Mouse (Mus musculus) forebrain, embryonic 15.5 days (tissue): ENCODE measurements at regions not wholly inside any gene's neighbourhood (a gene's known extent, or its start where the extent isn't known, plus 50 kb on each side); places are given as distances from the start of the nearest gene placed in this dataset.

Experiments used
- ATAC-seq: fragments of 200-750 bp; cut with Nextera tagmentation; replicated peaks from 2 replicates; pipeline ENCODE4 v1.8.0; 2017; ENCODE audit warnings: mild to moderate bottlenecking, moderate TSS enrichment, moderate library complexity
- H3K27ac ChIP-seq: fragments of 300-500 bp; sonication (generic); replicated peaks from 2 replicates; pipeline ENCODE4 v1.5.1; 2015; ENCODE audit warnings: mild to moderate bottlenecking, inconsistent platforms
- H3K27me3 ChIP-seq: fragments of 300-500 bp; sonication (generic); 2 replicates; pipeline ENCODE4 v1.6.1; 2015; ENCODE audit warnings: inconsistent platforms
- H3K36me3 ChIP-seq: fragments of 300-500 bp; sonication (generic); 2 replicates; pipeline ENCODE4 v1.6.1; 2015; ENCODE audit warnings: mild to moderate bottlenecking, inconsistent platforms
- H3K4me1 ChIP-seq: fragments of 300-500 bp; sonication (generic); 2 replicates; pipeline ENCODE4 v1.6.1; 2015; ENCODE audit warnings: inconsistent platforms
- H3K4me2 ChIP-seq: fragments of 300-500 bp; sonication (generic); replicated peaks from 2 replicates; pipeline ENCODE4 v1.6.1; 2015; ENCODE audit warnings: mild to moderate bottlenecking, inconsistent platforms
- H3K4me3 ChIP-seq: fragments of 300-500 bp; sonication (generic); 2 replicates; pipeline ENCODE4 v1.5.1; 2015; ENCODE audit warnings: mild to moderate bottlenecking, inconsistent platforms
- H3K9ac ChIP-seq: fragments of 300-500 bp; sonication (generic); replicated peaks from 2 replicates; pipeline ENCODE4 v1.6.1; 2015; ENCODE audit warnings: mild to moderate bottlenecking, inconsistent platforms
- H3K9me3 ChIP-seq: fragments of 300-500 bp; sonication (generic); 2 replicates; pipeline ENCODE4 v1.6.1; 2016; ENCODE audit warnings: inconsistent platforms
- WGBS: fragments of 180-500 bp; shearing (Covaris S2); methylation state at CpG from one replicate; pipeline ENCODE4 v1.1.7; 2015; ENCODE audit warnings: mixed read lengths; 5-methylcytosine and 5-hydroxymethylcytosine counted together

DNA sequence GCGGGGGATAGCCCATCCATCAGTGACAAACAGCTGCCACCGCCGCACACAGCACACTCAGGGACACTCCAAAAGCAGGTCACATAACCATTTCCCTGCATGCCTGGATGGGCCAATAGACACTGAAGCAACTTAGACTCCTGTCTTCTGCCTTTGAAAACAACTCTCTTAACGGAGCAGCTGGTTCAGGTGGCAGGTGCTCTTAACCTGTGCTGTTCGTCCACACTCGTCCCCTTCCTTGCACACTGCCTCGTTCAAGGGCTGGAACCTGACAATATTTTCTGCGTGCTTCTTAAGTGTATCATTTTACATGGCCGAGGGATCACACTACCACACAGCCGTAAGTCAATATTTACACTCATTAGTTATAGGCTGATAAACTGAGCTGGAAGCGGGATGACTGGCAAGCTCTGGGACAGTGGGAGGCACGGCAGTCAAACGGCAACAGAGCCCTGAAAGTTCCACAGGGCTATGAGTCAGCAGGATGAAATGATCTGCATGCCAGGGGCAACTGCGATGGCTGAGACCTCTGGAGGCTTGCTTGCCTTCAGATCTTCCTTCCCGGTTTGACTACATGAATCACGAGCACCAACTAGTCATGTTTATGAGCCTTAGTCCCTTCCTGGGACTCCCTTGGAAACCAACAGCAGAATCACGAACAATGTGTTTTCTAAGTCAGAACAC is 92.0 kb upstream of the Sgk1 start:
- Histone ChIP-seq H3K9me3 (no peaks in the 10 kb centered on the region), H3K9ac (no peak overlapping the region), H3K27ac (no peak overlapping the region), H3K4me2 (no peak overlapping the region), H3K4me3 (no peak overlapping the region), H3K36me3 (no peaks in the 10 kb centered on the region), H3K27me3 (no peaks in the 10 kb centered on the region), H3K4me1 (0 out of 2 replicates have a peak, but pooled peaks cover 3% of the 10 kb centered on the region)
- no peak for ATAC-seq
- WGBS: 82% methylated on average over 17 of the region's 17 CpGs

DNA sequence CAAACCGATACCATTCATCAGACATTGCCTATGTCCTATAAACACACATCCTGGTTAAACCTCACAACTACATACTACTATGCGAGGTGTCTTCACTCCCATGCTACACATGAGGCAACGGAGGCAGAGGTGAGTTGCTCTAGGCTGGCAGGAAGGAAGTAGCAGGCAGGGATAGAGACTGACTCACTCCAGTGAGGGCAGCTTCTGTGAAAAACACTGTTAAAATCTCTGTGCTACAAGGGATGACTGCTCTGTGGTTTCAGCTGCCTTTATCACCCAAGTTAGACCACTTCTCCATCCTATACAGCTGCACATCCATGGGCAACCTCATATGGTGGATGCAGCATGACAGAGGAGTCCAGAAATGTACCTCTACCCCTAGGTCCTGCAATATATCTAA is 91.0 kb upstream of the Sgk1 start:
- Histone ChIP-seq H3K9me3 (no peaks in the 10 kb centered on the region), H3K9ac (no peak overlapping the region), H3K27me3 (no peaks in the 10 kb centered on the region), H3K4me2 (no peak overlapping the region), H3K4me1 (0 out of 2 replicates have a peak, but pooled peaks cover 3% of the 10 kb centered on the region), H3K4me3 (no peak overlapping the region), H3K36me3 (no peaks in the 10 kb centered on the region), H3K27ac (no peak overlapping the region)
- 88% methylated on average over 3 of the region's 3 CpGs for WGBS
- ATAC-seq: no peak

DNA sequence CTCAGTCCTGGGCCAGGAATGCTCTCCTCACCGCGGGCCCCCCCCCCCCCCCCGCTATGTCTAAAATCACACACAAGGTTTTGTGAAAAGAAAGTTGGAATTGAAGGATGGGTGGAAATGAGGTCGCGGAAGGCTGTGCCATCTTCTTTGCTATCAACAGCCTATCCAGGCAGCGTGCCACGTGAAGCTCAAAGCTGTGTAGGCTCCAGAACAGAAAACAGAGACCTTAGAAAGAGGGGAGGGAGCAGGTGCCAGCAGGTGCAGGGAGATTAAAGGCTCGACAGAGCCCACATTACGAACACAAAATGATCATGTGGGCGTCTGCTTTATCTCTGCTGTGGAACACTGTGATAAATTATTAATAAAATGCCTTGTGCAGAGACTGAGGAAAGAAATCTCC is 89.6 kb upstream of the Sgk1 start:
- WGBS: 32% methylated on average over 10 of the region's 10 CpGs
- Histone ChIP-seq H3K4me1 (0 out of 2 replicates have a peak, but pooled peaks cover 3% of the 10 kb centered on the region), H3K9ac (no peak overlapping the region), H3K27ac (no peak overlapping the region), H3K27me3 (no peaks in the 10 kb centered on the region), H3K4me2 (no peak overlapping the region), H3K9me3 (no peaks in the 10 kb centered on the region), H3K36me3 (no peaks in the 10 kb centered on the region), H3K4me3 (no peak overlapping the region)
- ATAC-seq: no peak

DNA sequence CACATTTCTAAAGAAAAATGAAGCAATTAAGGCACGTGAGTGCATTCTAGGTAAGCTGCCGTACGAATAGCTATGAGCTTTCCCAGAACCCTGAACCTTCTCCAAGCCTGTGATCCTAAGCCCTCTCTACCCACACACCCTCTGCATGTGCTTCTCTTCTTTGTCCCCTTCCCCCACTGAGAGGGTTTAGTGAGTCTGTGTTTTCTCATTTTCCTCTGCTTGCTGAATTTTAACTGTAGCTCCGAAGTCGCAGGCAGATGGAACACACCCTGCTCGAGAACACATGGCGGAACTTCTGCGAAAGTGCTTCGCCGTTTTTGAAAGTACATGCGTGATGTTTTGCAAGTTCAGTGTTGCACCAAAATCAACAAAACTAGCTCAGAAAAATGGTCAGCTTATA is 88.3 kb upstream of the Sgk1 start:
- Histone ChIP-seq H3K4me1 (0 out of 2 replicates have a peak, but pooled peaks cover 3% of the 10 kb centered on the region), H3K9ac (no peak overlapping the region), H3K27me3 (no peaks in the 10 kb centered on the region), H3K36me3 (no peaks in the 10 kb centered on the region), H3K4me3 (no peak overlapping the region), H3K4me2 (no peak overlapping the region), H3K27ac (no peak overlapping the region), H3K9me3 (no peaks in the 10 kb centered on the region)
- 73% methylated on average over 11 of the region's 11 CpGs for WGBS
- ATAC-seq: peak; percentile 51; the same call in 1 of the 2 replicates

DNA sequence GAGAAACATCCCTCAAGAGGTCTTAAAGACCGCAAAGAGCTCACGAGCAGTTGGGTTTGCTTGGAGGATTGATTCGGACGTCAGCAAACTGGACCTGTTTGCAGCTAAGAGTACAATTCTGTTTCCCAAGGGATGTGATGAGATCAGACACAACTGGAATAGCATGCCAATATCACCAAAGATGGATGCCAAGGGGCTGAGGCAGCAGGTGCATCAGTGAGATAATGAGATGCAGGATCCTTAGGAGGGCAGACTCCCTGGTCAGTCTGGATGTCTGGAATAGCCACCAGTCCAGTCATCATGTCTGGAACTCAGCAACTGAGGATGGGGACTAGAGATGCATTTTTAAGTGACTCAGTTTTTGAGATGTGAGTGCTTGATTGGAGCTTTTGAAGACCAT is 85.6 kb upstream of the Sgk1 start:
- Histone ChIP-seq H3K27ac (no peak overlapping the region), H3K4me3 (no peak overlapping the region), H3K4me2 (no peak overlapping the region), H3K27me3 (no peaks in the 10 kb centered on the region), H3K9ac (no peak overlapping the region), H3K9me3 (no peaks in the 10 kb centered on the region), H3K4me1 (0 out of 2 replicates have a peak, but pooled peaks cover 3% of the 10 kb centered on the region), H3K36me3 (no peaks in the 10 kb centered on the region)
- no peak for ATAC-seq
- WGBS: 88% methylated on average over 4 of the region's 4 CpGs

DNA sequence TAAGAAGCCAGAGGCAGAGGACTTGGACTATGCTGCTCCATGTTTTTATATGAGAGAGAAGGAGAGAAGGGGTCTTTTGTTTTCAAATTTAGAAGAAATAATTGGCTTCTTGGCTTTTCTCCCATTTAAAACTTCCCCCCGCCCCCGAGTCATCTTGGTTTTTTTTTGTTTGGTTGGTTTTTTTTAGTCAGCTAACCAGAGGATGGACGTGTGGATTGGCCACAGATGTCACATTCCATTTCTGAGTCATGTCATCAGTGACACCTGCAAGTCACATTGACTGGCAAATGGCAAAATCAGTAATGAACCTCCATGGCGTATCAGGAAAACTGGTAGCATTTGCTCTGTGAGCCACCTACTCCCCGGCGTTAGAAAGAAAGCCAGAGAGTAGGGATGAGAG is 83.9 kb upstream of the Sgk1 start:
- WGBS: 81% methylated on average over 6 of the region's 6 CpGs
- Histone ChIP-seq H3K4me1 (no peaks in the 10 kb centered on the region), H3K9ac (no peak overlapping the region), H3K4me3 (no peak overlapping the region), H3K36me3 (no peaks in the 10 kb centered on the region), H3K4me2 (no peak overlapping the region), H3K27ac (no peak overlapping the region), H3K27me3 (no peaks in the 10 kb centered on the region), H3K9me3 (no peaks in the 10 kb centered on the region)
- ATAC-seq: no peak

DNA sequence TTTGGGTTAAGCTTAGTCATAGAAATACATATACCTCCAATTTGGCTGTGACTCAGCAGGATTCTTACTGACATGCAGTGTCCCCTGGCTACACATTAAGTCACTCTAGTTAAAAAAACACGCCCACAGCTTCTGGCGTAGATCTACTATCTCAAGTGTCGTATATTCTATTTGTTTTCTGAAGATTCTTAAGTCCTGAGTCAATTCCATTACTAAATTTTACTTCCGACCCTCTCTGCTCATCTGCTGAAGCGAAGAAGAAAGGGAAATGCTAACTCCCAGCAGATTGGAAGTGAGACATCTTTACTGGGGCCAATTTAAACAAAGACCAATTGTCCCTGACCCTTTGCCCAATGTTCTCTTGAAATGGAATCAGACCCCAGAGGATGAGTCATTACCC is 80.4 kb upstream of the Sgk1 start:
- Histone ChIP-seq H3K9me3 (no peaks in the 10 kb centered on the region), H3K4me2 (no peak overlapping the region), H3K4me3 (no peak overlapping the region), H3K36me3 (no peaks in the 10 kb centered on the region), H3K27ac (no peak overlapping the region), H3K27me3 (no peaks in the 10 kb centered on the region), H3K4me1 (no peaks in the 10 kb centered on the region), H3K9ac (no peak overlapping the region)
- WGBS: 85% methylated on average over 5 of the region's 5 CpGs
- ATAC-seq: no peak

DNA sequence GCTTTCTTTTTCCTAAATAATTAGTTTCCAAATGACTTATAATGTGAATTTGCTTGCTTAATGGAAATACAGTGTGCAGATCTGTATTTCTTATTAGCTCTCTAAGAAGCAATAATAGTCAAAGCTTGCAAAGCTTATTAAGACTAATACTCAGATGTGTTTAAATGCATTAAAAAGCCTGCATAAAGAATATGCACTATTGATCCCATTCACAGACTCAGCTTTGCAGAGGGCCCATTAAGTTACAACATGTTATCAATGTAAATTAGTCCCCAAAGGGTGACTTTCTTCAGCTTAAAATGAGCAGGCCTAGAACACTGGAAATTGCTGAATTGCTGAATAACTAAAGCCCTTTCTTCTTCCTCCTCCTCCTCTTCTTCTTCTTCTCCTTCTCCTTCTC is 78.8 kb upstream of the Sgk1 start:
- ATAC-seq: no peak
- Histone ChIP-seq H3K4me3 (no peak overlapping the region), H3K27me3 (no peaks in the 10 kb centered on the region), H3K4me1 (no peaks in the 10 kb centered on the region), H3K9ac (no peak overlapping the region), H3K4me2 (no peak overlapping the region), H3K36me3 (no peaks in the 10 kb centered on the region), H3K9me3 (no peaks in the 10 kb centered on the region), H3K27ac (no peak overlapping the region)

DNA sequence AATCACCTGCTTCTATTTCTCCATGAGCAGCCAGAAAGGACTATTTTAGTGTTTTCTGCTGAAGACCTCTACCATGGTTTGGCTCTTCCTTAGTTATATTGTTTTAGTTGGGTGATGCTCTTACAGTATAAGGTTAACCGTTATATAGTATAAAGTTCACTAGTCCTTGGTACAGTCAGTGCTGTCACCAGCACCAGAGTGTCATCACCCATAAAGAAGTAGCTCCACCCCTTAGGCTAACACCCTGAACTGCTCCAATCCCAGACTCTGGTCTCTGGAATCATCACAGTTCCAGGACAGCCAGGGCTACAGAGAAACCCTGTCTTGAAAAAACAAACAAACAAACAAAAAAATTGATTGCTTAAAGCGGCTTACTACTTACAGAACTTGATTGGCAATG is 77.2 kb upstream of the Sgk1 start:
- 88% methylated on average over 2 of the region's 2 CpGs for WGBS
- Histone ChIP-seq H3K4me2 (no peak overlapping the region), H3K27ac (no peak overlapping the region), H3K36me3 (no peaks in the 10 kb centered on the region), H3K9me3 (no peaks in the 10 kb centered on the region), H3K27me3 (no peaks in the 10 kb centered on the region), H3K9ac (no peak overlapping the region), H3K4me3 (no peak overlapping the region), H3K4me1 (no peaks in the 10 kb centered on the region)
- no peak for ATAC-seq

DNA sequence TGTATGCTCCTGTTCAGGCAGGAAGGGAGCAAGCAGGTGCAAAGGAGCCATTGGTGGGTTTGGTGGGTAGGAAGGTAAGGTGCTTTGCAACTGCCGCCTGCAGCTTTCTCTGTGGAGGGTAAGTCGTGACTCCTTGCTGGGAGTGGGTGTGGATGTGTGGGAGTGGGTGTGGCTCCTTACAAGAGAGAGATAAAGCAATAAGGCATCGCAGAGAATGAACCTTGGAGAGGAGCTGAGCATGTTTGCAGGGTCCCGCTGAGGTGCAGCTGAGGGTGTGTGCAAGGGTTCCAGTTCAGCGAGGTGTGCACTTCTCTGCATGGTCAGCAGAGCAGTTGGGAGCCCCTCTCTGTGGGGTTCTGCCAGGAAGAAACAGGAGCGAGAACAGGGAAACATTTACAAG is 76.4 kb upstream of the Sgk1 start:
- Histone ChIP-seq H3K9me3 (no peaks in the 10 kb centered on the region), H3K4me1 (no peaks in the 10 kb centered on the region), H3K36me3 (no peaks in the 10 kb centered on the region), H3K9ac (no peak overlapping the region), H3K4me2 (no peak overlapping the region), H3K27me3 (no peaks in the 10 kb centered on the region), H3K4me3 (no peak overlapping the region), H3K27ac (no peak overlapping the region)
- no peak for ATAC-seq
- 53% methylated on average over 6 of the region's 6 CpGs for WGBS

DNA sequence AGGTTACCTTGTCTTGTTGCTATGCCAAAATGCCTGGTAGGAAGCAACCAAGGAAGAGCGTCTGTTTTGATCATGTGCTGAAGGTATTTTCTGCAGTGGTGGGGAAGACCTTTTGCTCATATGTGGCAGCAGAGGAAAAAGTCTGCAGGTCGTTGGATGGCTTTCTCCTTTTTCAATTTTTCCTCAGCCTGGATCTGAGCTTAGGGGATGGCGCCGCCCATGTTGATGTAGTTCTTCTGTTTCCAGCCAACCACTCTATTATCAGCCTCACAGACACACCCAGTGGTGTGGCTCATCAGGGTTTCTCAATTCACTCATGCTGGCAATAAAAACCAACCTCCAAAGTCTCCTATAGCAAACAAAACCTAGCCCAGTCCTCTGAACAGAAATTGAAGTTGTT is 75.3 kb upstream of the Sgk1 start:
- Histone ChIP-seq H3K27ac (no peak overlapping the region), H3K27me3 (no peaks in the 10 kb centered on the region)

DNA sequence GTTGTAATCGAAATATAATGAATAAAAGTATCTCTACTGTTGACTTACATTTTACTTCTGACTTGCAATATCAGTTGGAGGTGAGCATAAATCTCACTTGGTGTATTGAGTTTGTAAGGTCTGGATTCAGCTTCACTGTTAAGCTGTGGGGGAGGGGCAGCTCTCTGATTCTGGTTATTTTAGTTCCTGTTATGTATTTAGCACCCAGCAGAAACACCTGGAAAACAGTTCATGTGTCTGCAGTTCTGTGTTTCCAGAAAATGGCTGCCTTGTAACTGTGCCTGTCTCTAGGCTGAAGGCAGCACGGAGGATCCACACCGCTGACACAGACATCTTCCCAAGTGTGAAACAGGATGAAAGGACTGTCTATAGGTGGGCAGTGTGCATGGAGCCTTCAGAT is 62.3 kb upstream of the Sgk1 start:
- 78% methylated on average over 3 of the region's 3 CpGs for WGBS

More for the DNA sequence above, 75.3 kb upstream of the Sgk1 start:
- no peaks in the 10 kb centered on the region for H3K9me3 ChIP-seq
- ATAC-seq: no peak
- H3K36me3 ChIP-seq: no peaks in the 10 kb centered on the region
- no peaks in the 10 kb centered on the region for H3K4me1 ChIP-seq
- 90% methylated on average over 4 of the region's 4 CpGs for WGBS
- no peak overlapping the region for H3K4me3 ChIP-seq
- no peak overlapping the region for H3K4me2 ChIP-seq
- no peak overlapping the region for H3K9ac ChIP-seq

DNA sequence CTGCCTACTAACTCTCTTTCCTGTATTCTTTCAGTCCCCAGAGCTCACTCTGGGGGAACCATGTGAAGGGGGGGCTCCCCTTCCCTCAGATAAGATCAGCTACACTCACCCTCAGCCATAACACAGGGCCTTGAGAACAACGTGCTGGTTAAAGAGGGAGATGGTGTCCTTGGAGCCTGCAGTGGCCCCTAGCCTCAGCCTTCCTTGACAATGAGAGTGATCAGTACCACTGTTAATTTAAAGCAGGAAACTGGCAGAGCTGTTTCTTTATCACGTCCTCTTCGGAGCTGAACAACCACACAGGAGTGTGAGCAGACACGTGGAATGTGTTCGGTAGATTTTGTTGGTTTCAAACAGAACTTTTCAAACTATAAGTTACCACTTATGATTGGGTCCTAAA is 60.6 kb upstream of the Sgk1 start:
- H3K9ac ChIP-seq: no peak overlapping the region
- no peak overlapping the region for H3K27ac ChIP-seq
- H3K27me3 ChIP-seq: no peaks in the 10 kb centered on the region
- 75% methylated on average over 5 of the region's 5 CpGs for WGBS
- H3K4me3 ChIP-seq: no peak overlapping the region
- no peaks in the 10 kb centered on the region for H3K36me3 ChIP-seq
- no peak for ATAC-seq
- 0 out of 2 replicates have a peak, but pooled peaks cover 2% of the 10 kb centered on the region for H3K4me1 ChIP-seq
- H3K9me3 ChIP-seq: no peaks in the 10 kb centered on the region
- no peak overlapping the region for H3K4me2 ChIP-seq

More for the DNA sequence above, 62.3 kb upstream of the Sgk1 start:
- H3K9ac ChIP-seq: no peak overlapping the region
- H3K27ac ChIP-seq: no peak overlapping the region
- no peak overlapping the region for H3K4me3 ChIP-seq
- H3K4me2 ChIP-seq: no peak overlapping the region
- H3K27me3 ChIP-seq: no peaks in the 10 kb centered on the region
- ATAC-seq: no peak; the same call in 1 of the 2 replicates
- H3K9me3 ChIP-seq: no peaks in the 10 kb centered on the region
- no peaks in the 10 kb centered on the region for H3K36me3 ChIP-seq
- H3K4me1 ChIP-seq: 0 out of 2 replicates have a peak, but pooled peaks cover 2% of the 10 kb centered on the region
